Mouse (Mus musculus) megakaryocyte, embryonic 14.5 days (primary cell): ENCODE measurements around the gene Rnf128.

Experiments used
- FLI1 ChIP-seq: IDR thresholded peaks from 2 replicates; pipeline ENCODE4 v1.6.1; 2012; ENCODE audit warnings: low read length, inconsistent platforms, mixed read lengths
- GATA1 ChIP-seq: IDR thresholded peaks from 3 replicates; pipeline ENCODE4 v1.6.1; 2012; ENCODE audit warnings: mixed read lengths, low read length, inconsistent platforms, borderline replicate concordance

- no peak for TF ChIP-seq GATA1
- TF ChIP-seq FLI1: no peak
Observed at GRCm38 (mm10) chrX:139543726-139544125, 19.4 kb upstream of the Rnf128 start.
